Mouse (Mus musculus) kidney, adult 8-10 months (tissue): ENCODE measurements around the gene Zfp433.
"Not testable (repeated sequence)": the region's sequence is repeated elsewhere in the genome, so short reads cannot be mapped to it uniquely, and the experiment has no call there.

Source experiments
- DNase-seq, 2 experiments: peaks; one replicate each; pipeline ENCODE4 v3.0.0; 2022

Gene Zfp433

DNA sequence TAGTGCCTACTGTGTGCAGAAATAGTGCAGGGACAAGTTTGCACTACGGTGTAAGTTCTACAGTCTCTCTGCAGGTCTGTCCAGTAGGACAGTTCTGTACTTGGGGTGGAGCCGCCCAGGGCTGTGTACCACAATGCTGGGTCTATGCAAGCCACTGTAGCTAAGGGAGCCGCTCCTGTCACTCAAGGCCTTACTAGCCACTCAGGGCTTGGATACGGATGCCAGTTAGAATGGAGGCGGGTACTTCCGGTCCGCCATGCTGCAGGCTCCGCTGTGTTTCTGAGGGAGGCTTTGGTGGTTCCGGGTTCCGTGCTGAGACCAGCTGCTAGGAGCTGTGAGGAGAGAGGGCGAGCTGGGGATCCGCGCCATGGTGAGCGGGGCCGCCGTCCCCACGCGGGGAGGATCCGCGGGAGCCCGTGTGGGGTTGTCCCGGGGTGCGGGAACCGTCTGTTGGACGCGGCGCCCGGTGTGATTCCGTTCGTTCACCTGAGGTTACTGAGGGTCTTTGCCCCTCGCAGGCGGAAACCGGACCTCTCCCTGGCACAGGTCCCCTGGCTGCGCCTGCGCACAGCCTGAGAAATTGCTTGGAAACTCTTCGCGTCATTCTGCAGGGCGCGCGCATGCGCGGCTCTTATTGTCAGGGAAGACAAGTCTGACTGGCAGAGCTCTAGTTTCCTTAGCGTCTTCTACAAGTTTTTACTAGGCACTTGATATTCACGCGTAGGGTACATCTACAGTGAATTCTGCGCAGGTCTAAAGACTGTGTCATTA is at the start of gene Zfp433:
Gene Zfp433 (plus strand): TSS at position 295 of the 771 bp plus-strand sequence.
- not testable (repeated sequence) for DNase-seq

GRCm38 (mm10) chr10:81655178-81655577 is 49.4 kb upstream of the Zfp433 start:
- DNase-seq, result no peak

DNA sequence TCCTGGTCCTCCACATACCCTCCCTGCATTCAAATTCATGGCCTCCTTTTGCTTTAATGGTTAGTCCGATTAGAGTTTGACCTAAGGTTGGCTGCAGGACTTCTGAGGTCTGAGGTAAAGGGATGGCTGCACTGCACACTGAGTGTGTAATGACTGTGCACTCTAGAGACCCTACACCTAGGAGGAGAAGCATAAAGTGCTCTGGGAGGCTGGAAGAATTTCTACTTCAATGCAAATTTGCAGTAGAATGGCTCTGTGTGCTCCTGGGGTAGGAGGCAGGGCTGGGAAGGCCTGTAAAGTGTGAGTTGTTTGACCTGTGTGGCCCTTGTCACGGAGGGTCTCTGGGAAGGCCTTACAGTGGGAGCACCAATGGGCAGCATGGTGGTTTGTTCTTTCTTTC is 48.5 kb upstream of the Zfp433 start:
- no peak for DNase-seq

GRCm38 (mm10) chr10:81687114-81687513 is 17.5 kb upstream of the Zfp433 start:
- DNase-seq, result not testable (repeated sequence)

- not testable (repeated sequence) for DNase-seq
These were observed 66.1 kb downstream of the Zfp433 start, which contains the start of gene Gm3055 for GRCm38 (mm10) chr10:81770506-81771403. Gene Gm3055 (minus strand): TSS chr10:81771161.

DNA sequence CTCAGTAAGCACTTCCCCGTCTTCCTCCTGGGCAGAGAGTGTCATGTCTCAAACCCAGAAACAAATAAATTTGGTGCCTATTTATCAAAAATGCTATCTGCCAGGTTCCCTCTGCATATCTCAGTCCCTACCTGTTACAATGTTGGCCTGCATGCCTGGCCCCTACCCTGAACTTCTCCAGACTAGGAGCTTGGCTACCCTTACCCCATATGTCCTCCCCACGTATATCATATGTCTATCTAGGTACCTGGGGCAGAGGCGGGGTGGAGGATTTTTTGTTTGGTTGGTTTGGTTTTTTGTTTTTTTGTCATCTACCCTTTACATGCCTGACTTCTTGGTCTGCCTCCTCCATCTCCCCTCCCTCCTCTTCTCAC is 66.8 kb downstream of the Zfp433 start:
- DNase-seq, result not testable (repeated sequence)
